Mouse (Mus musculus) CH12.LX (cell line): ENCODE measurements around the gene Dtx3l. TPM values are rescaled to one million over a fixed set of nuclear protein-coding genes. Genes with fewer than 3 reads are reported as not detected.

ENCODE experiments used
- DNase-seq: peaks from one replicate; pipeline ENCODE4 v3.0.0-alpha.2; 2013; ENCODE audit errors: extremely low read depth
- H3K27ac ChIP-seq: 2 replicates; pipeline ENCODE4 v1.5.1; 2012; ENCODE audit warnings: low read depth, mild to moderate bottlenecking, control low read depth, moderate library complexity; ENCODE audit not compliant: insufficient read depth
- H3K27me3 ChIP-seq: replicated peaks from 2 replicates; pipeline ENCODE3; 2012; ENCODE audit warnings: inconsistent platforms
- H3K36me3 ChIP-seq, 2 experiments: replicated peaks in 1 of 2; 2 replicates each; pipeline versions ENCODE3 to v1.6.1; 2012; ENCODE audit warnings: inconsistent platforms in 1 of 2, low read length in 1 of 2, mild to moderate bottlenecking in 1 of 2, mixed read lengths in 1 of 2, moderate library complexity in 1 of 2; ENCODE audit not compliant: control insufficient read depth in 1 of 2, insufficient read depth in 1 of 2
- H3K4me1 ChIP-seq, 2 experiments: 2 replicates each; pipeline ENCODE4 v1.6.1; 2012; ENCODE audit warnings: inconsistent platforms in 1 of 2, moderate library complexity in 1 of 2; ENCODE audit not compliant: insufficient read depth in 2 of 2, control insufficient read depth in 1 of 2
- H3K4me2 ChIP-seq: 2 replicates; pipeline ENCODE4 v1.6.1; 2012; ENCODE audit warnings: low read depth, mild to moderate bottlenecking, control low read depth; ENCODE audit not compliant: poor library complexity, insufficient read depth, severe bottlenecking
- H3K4me3 ChIP-seq, 3 experiments: fragments of 150-350 bp in 1 of 3; sonication (generic) in 1 of 3; replicated peaks in 1 of 3; 2 replicates each; pipeline versions ENCODE3 to v1.5.1; 2011 to 2012; ENCODE audit warnings: low read depth in 2 of 3, low read length in 2 of 3, mild to moderate bottlenecking in 2 of 3, moderate library complexity in 2 of 3, control low read depth in 1 of 3, improper control_type of control experiment in 1 of 3, inconsistent platforms in 1 of 3, mixed read lengths in 1 of 3; ENCODE audit not compliant: poor library complexity in 1 of 3
- H3K79me2 ChIP-seq: replicated peaks from 2 replicates; pipeline ENCODE4 v1.6.1; 2012; ENCODE audit warnings: mild to moderate bottlenecking, moderate library complexity; ENCODE audit not compliant: control insufficient read depth, poor library complexity, insufficient read depth, severe bottlenecking; ENCODE audit errors: extremely low read depth
- H3K9ac ChIP-seq: 2 replicates; pipeline ENCODE4 v1.6.1; 2012; ENCODE audit warnings: low read depth, mild to moderate bottlenecking, control low read depth, moderate library complexity; ENCODE audit not compliant: insufficient read depth
- H3K9me3 ChIP-seq: replicated peaks from 2 replicates; pipeline ENCODE3; 2012; ENCODE audit warnings: low read length, inconsistent platforms, mixed read lengths
- BHLHE40 ChIP-seq: IDR thresholded peaks from 2 replicates; pipeline ENCODE4 v1.6.1; 2011; ENCODE audit warnings: mild to moderate bottlenecking, low read depth, low read length, improper control_type of control experiment
- CHD1 ChIP-seq: IDR thresholded peaks from 2 replicates; pipeline ENCODE4 v1.6.1; 2012; ENCODE audit warnings: low read depth, low read length, improper control_type of control experiment, inconsistent platforms
- CHD2 ChIP-seq: IDR thresholded peaks from 2 replicates; pipeline ENCODE4 v1.6.1; 2011; ENCODE audit warnings: low read length, improper control_type of control experiment
- CTCF ChIP-seq, 2 experiments: IDR thresholded peaks in 1 of 2; conservative IDR thresholded peaks in 1 of 2; 2 replicates each; pipeline ENCODE4 v1.5.1; 2011 to 2012; ENCODE audit warnings: low read depth in 2 of 2, low read length in 2 of 2, improper control_type of control experiment in 1 of 2, inconsistent platforms in 1 of 2, mild to moderate bottlenecking in 1 of 2, moderate library complexity in 1 of 2
- EP300 ChIP-seq: IDR thresholded peaks from 2 replicates; pipeline ENCODE4 v1.6.1; 2011; ENCODE audit warnings: low read length, improper control_type of control experiment
- ETS1 ChIP-seq: conservative IDR thresholded peaks from 2 replicates; pipeline ENCODE4 v1.6.1; 2012; ENCODE audit warnings: low read depth, mild to moderate bottlenecking, inconsistent platforms, low read length, improper control_type of control experiment, moderate library complexity
- GABPA ChIP-seq: IDR thresholded peaks from 2 replicates; pipeline ENCODE4 v1.6.1; 2012; ENCODE audit warnings: low read depth, low read length, improper control_type of control experiment, inconsistent platforms; ENCODE audit not compliant: insufficient replicate concordance
- HCFC1 ChIP-seq: IDR thresholded peaks from 2 replicates; pipeline ENCODE4 v1.6.1; 2012; ENCODE audit warnings: low read depth, mild to moderate bottlenecking, inconsistent platforms, low read length, improper control_type of control experiment
- JUND ChIP-seq: conservative IDR thresholded peaks from 2 replicates; pipeline ENCODE4 v1.6.1; 2011; ENCODE audit warnings: low read depth, low read length, improper control_type of control experiment
- MAFK ChIP-seq: IDR thresholded peaks from 2 replicates; pipeline ENCODE4 v1.6.1; 2011; ENCODE audit warnings: low read length, improper control_type of control experiment; ENCODE audit not compliant: insufficient replicate concordance
- MAX ChIP-seq: IDR thresholded peaks from 2 replicates; pipeline ENCODE4 v1.6.1; 2011; ENCODE audit warnings: low read length, improper control_type of control experiment
- MYC ChIP-seq: IDR thresholded peaks from 2 replicates; pipeline ENCODE4 v1.6.1; 2011; ENCODE audit warnings: low read depth, mild to moderate bottlenecking, improper control_type of control experiment, low read length
- NRF1 ChIP-seq: IDR thresholded peaks from 2 replicates; pipeline ENCODE4 v1.6.1; 2014; ENCODE audit warnings: low read depth, mild to moderate bottlenecking, inconsistent platforms, low read length, improper control_type of control experiment, moderate library complexity
- POLR2A ChIP-seq: IDR thresholded peaks from 2 replicates; pipeline ENCODE4 v1.6.1; 2011; ENCODE audit warnings: low read depth, mild to moderate bottlenecking, improper control_type of control experiment, low read length
- RAD21 ChIP-seq: IDR thresholded peaks from 2 replicates; pipeline ENCODE4 v1.6.1; 2011; ENCODE audit warnings: low read depth, mild to moderate bottlenecking, low read length, improper control_type of control experiment, moderate library complexity
- RCOR1 ChIP-seq: conservative IDR thresholded peaks from 2 replicates; pipeline ENCODE4 v1.6.1; 2012; ENCODE audit warnings: low read depth, mild to moderate bottlenecking, inconsistent platforms, low read length, improper control_type of control experiment
- SMC3 ChIP-seq: IDR thresholded peaks from 2 replicates; pipeline ENCODE4 v1.6.1; 2011; ENCODE audit warnings: low read depth, low read length, improper control_type of control experiment
- TBP ChIP-seq: conservative IDR thresholded peaks from 2 replicates; pipeline ENCODE4 v1.6.1; 2011; ENCODE audit warnings: low read depth, low read length, improper control_type of control experiment
- TCF12 ChIP-seq: IDR thresholded peaks from 2 replicates; pipeline ENCODE4 v1.6.1; 2014; ENCODE audit warnings: low read depth, mild to moderate bottlenecking, inconsistent platforms, low read length, improper control_type of control experiment
- UBTF ChIP-seq: IDR thresholded peaks from 2 replicates; pipeline ENCODE4 v1.6.1; 2012; ENCODE audit warnings: low read depth, mild to moderate bottlenecking, inconsistent platforms, low read length, improper control_type of control experiment, moderate library complexity
- USF2 ChIP-seq: conservative IDR thresholded peaks from 2 replicates; pipeline ENCODE4 v1.6.1; 2011; ENCODE audit warnings: low read depth, low read length, improper control_type of control experiment
- ZMIZ1 ChIP-seq: IDR thresholded peaks from 2 replicates; pipeline ENCODE4 v1.6.1; 2012; ENCODE audit warnings: low read depth, mild to moderate bottlenecking, inconsistent platforms, low read length, improper control_type of control experiment
- dilution Hi-C: fragments of 300-500 bp; cut with MboI; formaldehyde crosslinking; loops from 2 replicates; pipeline ENCODE4 v1.14.3; 2020; ENCODE audit warnings: low sequenced_read_pairs; ENCODE audit not compliant: extremely low pct_unique_long_range_greater_than_20kb, extremely low pct_ligation_motif_present
- in situ Hi-C: fragments of 300-500 bp; cut with MboI; formaldehyde crosslinking; loops from 3 replicates; pipeline ENCODE4 v1.14.3; 2019; ENCODE audit warnings: low sequenced_read_pairs, low pct_ligation_motif_present, low pct_unique_long_range_greater_than_20kb, mixed read lengths
- polyA plus RNA-seq: library from polyadenylated mRNA; unstranded; fragments of >175 nt; gene quantifications from 2 replicates; pipeline ENCODE4 v1.2.1, GENCODE M21; 2012; ENCODE audit warnings: low read depth; ENCODE audit not compliant: insufficient read length
- total RNA-seq, 2 experiments: library from RNA; depleted of rRNA; stranded (reverse); fragments of 300-350 nt in 1 of 2; fragments of >200 nt in 1 of 2; gene quantifications; 2 replicates each; pipeline ENCODE4 v1.2.3; 2012 to 2014

Gene Dtx3l
- total and polyA plus RNA-seq, 3 experiments, result 14.4 to 21.1 (median 17.4) TPM

- DNase-seq, result no peak
- no peak overlapping the region for H3K9ac ChIP-seq
- no peaks in the 10 kb centered on the region for H3K27me3 ChIP-seq
- H3K4me2 ChIP-seq, result no peak overlapping the region
- in situ Hi-C loops (no loop called here), dilution Hi-C loops (no loop called here)
- peaks cover 9% of the 10 kb centered on the region for H3K9me3 ChIP-seq
- H3K79me2 ChIP-seq, result no peaks in the 10 kb centered on the region
- no peaks in the 10 kb centered on the region for H3K36me3 ChIP-seq
- H3K4me3 ChIP-seq, result no peak overlapping the region
- TF ChIP-seq MAFK, result no peak
- no peak for TF ChIP-seq CHD1
- no peak for TF ChIP-seq RCOR1
- no peak for TF ChIP-seq NRF1
- no peak for TF ChIP-seq UBTF
- TF ChIP-seq ZMIZ1, result no peak
- TF ChIP-seq CTCF (conservative IDR thresholded peaks at IDR 0.05 in 1 of 2, IDR thresholded peaks at IDR 0.05 in 1 of 2; ENCODE audit: low read depth in 2 of 2, low read length in 2 of 2), result no peak
- no peak for TF ChIP-seq MYC
- no peak for TF ChIP-seq USF2
- TF ChIP-seq POLR2A, result no peak
- no peak for TF ChIP-seq MAX
- TF ChIP-seq CHD2, result no peak
- no peak for TF ChIP-seq TCF12
- no peak for TF ChIP-seq ETS1
- TF ChIP-seq BHLHE40, result no peak
- TF ChIP-seq RAD21, result no peak
- TF ChIP-seq TBP, result no peak
- TF ChIP-seq JUND, result no peak
- no peak for TF ChIP-seq GABPA
- H3K4me1 ChIP-seq, result peaks cover 3 to 13% of the 10 kb centered on the region in 2 experiments; a peak in 3 of 4 replicates
- no peak overlapping the region for H3K27ac ChIP-seq
Measured at GRCm38 (mm10) chr16:35914301-35914700, 24.6 kb downstream of the Dtx3l start.

GRCm38 (mm10) chr16:35913526-35913925 is 25.4 kb downstream of the Dtx3l start:
- Histone ChIP-seq H3K4me1 (peaks cover 3 to 5% of the 10 kb centered on the region in 2 experiments; a peak in 3 of 4 replicates), H3K4me3 (no peak overlapping the region), H3K27me3 (no peaks in the 10 kb centered on the region)
- dilution Hi-C loops, result no loop called here
- peak; percentile 56 for DNase-seq
- TF ChIP-seq CTCF (conservative IDR thresholded peaks at IDR 0.05 in 1 of 2, IDR thresholded peaks at IDR 0.05 in 1 of 2; ENCODE audit: low read depth in 2 of 2, low read length in 2 of 2) (peak; percentile 49 to 87), HCFC1 (no peak), EP300 (no peak), RAD21 (peak; percentile 76), MYC (0 out of 2 replicates have a peak, but pooled peaks have one; percentile 52), SMC3 (peak; percentile 81)
- TF ChIP-seq, all 38 proteins: peak for 4
- H3K27ac ChIP-seq, result no peak overlapping the region
- H3K36me3 ChIP-seq, result no peaks in the 10 kb centered on the region
- in situ Hi-C loops, result no loop called here
- H3K9me3 ChIP-seq, result peaks cover 15% of the 10 kb centered on the region
- H3K9ac ChIP-seq, result no peak overlapping the region
- H3K79me2 ChIP-seq, result no peaks in the 10 kb centered on the region
- H3K4me2 ChIP-seq, result no peak overlapping the region
